Mouse (Mus musculus): ENCODE measurements around the gene Slc38a2.

The Slc38a2 gene

DNA sequence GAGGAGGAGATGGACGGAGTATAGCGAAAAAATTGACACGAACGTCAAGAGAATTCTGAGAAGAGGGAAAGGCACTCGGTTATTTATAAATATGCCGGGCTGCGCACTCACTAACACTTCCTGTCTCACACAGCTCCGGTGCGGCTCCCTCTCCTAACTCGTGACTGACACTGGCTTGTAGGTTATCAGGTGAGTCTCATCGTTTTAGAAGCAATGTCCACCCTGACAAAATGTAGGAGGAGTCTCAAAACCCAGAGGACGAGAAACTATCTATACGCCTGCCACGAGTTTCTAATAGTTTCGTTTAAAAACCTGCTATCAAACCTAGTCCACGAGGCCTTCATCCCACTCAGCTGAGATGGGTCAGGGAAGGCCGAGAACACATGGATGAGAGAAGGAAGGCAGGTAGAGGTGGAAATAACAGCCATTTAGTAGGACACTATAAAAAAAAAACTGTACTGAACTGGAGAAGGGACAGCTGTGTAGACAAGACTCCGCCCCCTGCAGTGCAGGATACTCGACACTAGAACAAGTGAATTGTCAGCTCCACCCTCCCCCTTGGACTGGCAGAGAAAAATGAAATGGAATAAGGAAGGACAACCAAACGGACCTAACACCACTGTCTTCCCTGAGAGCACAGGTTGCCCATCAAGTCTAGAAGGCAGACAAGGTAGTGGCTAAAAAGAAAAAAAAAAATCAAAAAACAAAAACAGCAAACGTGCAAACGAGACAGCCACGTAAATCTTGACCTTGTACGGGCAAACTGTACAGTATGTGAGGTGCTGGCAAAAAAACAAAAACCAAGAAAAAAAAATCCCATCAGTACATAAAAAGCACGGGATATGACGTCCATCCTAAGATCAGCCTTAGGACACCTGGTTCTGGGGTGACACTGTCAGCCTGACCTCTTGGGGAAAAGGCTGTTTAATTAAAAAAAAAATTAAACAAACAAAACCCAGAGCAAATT lies 3.8 kb downstream of the Slc38a2 start:
- no peak for DNase-seq (ENCODE audit: low spot score)

DNA sequence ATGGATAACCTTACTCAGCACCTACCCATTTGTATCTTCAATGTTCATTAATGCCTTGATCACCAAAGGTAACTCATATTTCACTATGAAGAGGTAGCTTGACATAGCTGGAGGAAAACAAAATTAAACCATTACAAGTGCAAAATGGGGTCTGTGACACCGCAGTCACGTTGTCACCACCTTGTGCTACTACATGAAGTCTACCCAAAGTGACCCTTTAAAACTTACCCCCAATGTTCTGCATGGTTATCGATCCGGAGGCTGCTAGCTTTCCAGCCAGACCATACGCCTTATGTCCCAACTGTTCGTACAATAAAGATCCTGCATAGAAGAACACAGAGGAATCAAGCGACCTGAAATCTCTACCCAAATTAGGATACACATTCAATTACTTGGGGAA lies 4.5 kb downstream of the Slc38a2 start:
- no peak for DNase-seq (ENCODE audit: low spot score)

DNA sequence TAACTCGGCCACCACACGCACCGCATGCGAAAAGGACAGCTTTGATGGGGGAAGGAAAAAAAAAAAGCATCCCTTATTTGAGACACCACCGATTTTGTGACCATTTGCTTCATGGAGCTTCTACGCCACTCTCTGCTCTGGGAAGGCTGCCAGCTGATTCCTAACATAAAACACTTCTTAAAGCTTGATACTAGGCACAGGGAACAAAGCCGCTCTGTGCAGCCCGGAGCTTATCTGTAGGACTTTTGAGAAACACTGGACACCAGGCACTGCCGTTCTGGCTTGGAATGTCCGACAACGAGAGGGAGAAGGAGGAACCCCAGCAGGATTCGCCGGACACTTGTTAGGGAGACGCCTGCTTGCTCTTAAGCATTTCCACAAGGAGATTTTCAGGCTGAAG lies 5.8 kb downstream of the Slc38a2 start:
- DNase-seq (ENCODE audit: low spot score) = no peak

DNA sequence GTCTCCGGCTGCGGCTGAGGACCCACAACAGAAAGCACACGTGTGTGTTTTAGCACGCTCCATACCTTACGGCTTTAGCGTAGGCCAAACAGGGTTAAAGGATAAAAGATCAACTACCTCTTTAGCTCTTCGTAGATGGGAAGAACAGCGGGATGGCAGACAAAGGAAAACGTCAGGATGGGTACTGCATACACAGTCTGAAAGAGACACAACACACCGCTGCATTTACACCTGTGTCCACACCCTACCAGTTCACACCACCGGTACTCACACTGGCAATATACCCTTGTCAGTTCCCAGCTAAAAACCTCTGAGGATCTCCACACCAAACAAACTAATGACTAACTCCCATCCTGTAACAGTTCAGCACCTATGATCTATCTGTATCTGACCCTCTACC lies 7.1 kb downstream of the Slc38a2 start:
- DNase-seq (ENCODE audit: low spot score) = no peak

DNA sequence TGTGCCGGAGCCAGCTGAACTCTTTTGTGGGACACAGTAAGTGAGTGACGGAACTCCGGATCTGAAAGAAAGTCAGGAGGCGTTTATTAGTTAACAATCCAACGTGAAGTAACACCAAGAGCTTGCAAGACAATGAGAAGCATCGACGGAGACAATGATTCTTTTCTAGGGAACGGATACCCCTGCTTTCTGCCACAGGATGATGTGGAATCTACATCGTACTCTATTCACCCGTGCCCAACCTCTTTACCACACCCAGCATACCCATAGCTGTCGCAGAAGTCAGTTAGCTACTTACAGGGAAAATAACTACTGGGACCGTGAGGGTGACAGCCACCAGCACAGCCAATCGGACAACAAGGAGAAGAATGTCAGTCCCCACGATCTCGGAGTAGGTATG lies 8.1 kb downstream of the Slc38a2 start:
- DNase-seq (ENCODE audit: low spot score) = no peak

DNA sequence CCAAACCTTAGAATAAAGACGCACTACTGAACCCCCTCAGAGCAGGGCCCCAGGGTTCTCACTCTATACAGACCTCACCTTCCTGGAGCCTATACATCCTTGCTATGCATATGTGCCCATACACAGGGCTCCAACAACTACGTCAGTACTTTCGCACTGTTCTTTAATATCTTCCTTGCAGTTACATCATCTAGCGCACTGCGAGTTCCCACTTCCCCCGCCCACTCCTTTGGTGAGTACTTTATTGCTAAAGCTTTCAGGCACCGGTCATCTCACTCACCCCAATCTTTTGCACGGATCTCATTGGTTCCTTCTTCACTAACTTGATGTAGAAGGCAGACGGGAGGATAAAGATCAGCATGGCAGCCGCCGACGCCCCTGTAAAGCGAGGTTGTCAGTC lies 8.7 kb downstream of the Slc38a2 start:
- DNase-seq (ENCODE audit: low spot score) = no peak

DNA sequence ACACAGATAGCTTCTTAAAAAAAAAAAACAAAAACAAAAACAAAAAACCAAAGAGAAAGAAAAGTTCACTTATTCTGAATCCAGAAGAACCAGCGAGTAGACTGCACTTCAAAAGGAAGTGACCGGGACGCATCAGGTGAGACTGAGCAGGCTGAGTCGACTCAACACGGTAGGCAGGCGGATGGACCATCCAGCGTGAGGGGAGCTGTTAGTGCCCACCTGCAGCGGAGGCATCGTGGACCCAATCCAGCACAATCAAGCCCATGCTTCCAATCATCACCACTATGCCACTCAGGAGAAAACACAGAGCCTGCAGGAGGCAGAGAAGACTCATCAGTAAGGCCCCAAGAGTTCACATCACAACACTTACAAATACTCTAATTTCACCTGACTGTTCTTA lies 9.6 kb downstream of the Slc38a2 start:
- no peak for DNase-seq (ENCODE audit: low spot score)

DNA sequence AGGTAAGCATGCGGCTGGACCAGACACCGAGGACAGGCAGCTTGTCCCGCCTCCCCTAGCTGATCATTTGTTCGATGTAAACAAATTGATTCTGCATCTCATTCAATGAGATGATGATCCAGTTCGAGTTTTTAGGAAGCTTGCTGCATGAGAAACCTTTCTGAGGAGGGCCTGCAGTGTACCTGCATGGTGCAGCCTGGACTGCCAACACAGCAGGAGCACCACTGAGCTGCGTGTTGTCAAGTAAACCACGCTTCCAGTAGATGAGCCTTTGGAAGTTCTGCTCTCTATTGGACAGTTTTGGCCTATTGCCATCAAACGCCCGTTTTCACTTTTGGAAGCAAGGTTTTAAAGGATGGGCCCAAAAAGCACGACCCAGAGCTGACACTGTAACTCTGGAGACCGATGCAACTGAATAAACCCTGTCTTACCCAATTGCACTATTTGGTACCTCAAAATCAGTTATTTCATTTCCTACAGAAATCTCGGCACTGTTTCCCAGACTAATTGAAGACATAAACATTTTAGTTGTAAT lies 10.7 kb downstream of the Slc38a2 start:
- no peak for DNase-seq (ENCODE audit: low spot score)

DNA sequence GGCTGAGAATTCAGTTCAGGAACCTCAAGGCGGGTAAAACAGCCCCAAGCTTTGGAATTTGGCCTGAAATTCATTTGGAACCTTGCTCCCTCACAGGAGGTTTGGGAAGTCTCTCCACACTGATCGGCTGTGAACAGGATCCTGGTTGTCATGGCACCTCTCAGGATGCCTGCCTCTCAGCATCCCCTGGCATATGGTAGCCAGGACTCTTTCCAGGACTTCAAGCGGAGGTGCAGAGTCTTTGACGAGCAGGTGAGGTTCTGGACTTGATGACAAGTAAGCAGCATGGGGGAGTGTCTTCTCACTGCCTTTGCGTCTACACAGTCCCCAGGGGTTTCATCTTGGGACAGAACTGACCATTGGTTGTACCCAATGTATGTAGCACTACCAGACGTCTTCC lies 11.5 kb downstream of the Slc38a2 start:
- no peak for DNase-seq (ENCODE audit: low spot score)

DNA sequence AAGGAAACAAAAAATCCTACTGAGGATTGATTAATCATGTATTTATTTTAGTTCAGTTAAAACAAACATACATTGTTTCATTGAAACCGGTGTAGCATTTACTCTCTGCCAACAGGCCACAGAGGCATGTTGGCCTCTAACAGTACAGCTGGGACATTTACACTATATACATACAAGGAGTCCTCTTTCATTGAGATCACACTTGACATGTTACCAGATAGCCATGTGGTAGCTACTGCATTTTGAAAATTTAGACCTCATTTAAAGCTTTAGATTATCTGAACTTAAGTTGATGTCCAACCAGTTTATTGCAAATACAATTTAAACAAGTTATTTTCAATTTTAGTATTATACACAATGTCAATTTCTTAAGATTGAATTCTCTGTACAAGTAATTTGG lies 12.2 kb downstream of the Slc38a2 start:
- DNase-seq (ENCODE audit: low spot score) = no peak

DNA sequence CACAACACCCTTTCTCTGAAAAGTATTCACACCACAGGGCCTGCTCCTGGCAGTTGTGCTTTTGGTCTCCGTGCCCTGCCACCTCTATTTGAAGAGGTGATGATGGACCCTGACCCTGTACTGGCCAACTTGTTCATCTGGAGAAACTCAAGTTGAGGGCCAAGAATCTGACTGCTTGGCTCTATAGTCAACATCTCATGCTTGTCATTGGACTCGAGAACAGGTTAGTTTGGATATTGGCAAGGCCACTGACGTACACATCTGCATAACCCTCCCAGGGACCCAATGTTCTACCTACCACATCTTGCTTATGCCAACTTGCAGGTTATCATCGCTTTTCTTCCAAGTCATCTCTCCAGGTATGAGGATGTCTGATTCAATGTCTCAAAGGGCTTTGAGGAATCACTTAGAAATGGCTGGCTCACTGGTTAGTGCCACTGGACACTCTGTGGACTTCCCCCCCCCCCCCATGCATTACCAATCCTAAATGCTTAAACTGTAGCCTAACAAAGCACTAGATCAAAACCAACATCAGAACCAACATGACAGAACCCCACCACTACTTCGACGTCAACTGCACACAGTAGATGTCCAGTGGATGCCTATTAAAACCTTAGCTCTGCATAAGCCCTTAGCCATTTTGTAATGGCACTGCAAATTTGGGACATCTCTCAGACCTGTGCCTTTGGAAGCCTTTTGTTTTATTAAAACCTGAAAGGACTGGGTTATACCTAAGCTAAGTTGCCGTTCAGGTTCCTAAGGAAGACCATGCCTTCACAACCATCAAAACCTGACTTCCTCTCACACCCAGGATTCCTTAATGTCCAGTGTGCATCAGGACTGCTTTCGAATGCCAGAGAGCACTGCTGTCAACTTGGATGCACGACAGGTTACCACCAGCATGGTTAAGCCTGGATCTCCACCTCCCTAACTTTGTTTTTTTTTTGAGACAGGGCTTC lies 13.1 kb downstream of the Slc38a2 start:
- DNase-seq (ENCODE audit: low spot score) = no peak

DNA sequence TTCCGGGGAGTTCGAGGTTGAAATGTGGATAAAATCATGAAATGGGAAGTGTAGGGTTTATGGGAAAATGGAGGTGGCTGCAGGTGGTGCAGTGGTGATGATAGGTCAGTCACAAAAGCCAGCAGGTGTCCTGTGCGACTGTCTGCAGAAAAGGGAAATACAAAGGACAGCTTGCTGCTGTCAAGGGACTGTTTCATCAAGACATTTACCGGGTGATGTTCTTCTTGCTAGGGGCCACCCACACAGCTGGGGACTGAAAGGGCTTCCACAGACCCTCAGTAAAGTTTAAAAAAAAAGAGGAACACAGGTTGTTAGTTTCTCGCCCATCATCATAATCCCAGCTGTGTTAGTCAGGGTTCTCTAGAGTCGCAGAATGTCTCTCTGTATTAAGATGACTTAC lies 14.3 kb downstream of the Slc38a2 start:
- DNase-seq (ENCODE audit: low spot score) = no peak

DNA sequence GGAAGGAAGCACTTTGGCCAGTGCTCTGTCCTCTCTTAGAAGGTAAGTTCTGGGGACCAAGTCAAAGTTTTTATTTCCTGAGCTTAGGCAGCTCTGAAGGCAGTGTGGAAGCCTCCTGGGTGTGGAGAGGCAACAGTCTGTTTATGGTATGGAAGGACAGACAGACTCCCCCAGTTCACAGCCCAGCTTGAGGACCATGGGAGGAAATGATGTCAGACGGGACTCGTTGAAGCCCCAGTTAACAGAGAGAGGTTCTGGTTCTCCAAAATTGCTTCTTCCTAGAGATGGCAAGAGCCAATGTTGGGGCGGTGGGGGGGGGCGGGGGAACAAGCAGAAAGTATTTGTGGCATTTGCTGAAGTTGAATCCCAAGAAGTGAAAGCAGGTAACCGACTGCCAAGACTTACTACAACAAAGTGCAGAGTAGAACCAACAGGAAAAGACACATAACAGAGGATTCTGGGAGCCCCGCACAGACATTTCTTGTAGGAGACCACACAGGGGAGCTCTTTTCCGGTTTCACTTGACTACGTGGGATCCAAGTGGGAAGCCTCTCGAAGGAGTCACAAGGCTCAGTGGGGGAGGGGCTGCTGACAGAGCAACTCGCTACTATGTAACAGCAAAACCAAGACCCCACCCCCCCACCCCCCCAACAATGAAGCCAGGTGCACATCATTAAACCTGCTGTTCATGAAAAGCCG lies 15.2 kb downstream of the Slc38a2 start:
- DNase-seq (ENCODE audit: low spot score) = no peak

DNA sequence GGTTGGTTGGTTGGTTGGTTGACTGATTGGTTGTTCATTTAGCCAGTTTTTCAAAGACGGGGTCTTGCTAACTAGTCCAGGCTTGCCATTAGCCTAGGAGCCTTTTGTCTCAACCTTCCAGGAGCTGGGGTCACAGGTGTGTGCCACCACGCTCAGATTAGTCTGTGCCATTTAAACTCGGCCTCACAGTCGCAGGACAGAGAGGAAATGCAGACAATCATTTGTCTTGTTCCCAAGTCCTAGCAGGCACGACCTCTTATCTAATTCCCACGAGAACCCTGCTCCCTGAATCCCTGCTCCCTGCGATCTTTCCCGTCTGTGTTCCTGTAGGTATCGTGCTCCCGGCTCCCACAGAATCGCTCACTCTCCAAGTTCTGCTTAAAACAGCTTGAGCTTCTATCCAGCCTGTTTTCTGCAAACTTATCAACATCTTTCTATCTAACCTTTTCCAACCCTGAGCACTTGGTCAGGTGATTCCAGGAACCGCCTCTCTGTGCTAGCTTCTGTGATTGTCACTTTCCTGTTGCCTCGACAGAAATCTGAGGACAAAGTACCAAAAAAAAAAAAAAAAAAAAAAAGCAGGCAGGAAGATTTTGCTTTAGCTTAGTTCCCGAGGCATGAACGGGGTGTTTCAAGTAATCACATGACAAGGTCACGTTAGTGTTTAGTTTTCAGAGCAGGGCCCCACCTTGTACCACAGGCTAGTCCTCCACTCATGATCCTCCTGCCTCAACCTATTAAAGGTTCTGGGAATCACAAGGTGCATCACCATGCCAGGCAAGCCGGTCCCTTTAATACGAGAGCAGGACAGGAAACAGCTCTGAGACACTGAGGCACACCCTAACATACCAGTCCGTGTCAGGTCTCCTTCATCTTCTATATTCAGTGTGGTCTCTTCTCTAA lies 20.4 kb downstream of the Slc38a2 start:
- DNase-seq (ENCODE audit: low spot score) = no peak

DNA sequence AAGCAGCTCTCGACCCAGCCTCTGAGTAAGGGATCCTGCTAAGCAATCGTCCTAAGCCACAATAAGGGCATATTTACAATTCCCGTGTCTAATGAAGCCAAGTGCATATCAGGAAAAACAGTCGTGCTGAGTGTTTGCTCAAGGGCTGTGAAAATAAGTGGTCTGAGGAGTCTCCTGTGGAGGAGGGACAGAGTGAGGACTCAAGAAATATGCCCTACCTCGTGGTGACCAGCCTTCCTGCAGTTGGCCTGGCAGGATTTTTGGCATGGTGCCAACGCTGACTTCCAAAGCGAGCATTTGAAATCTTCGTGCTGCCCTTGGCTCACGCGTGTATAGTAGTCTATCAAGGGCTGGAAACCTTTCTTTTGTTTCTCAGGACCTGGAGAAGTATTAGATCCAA lies 23.0 kb downstream of the Slc38a2 start:
- no peak for DNase-seq (ENCODE audit: low spot score)

DNA sequence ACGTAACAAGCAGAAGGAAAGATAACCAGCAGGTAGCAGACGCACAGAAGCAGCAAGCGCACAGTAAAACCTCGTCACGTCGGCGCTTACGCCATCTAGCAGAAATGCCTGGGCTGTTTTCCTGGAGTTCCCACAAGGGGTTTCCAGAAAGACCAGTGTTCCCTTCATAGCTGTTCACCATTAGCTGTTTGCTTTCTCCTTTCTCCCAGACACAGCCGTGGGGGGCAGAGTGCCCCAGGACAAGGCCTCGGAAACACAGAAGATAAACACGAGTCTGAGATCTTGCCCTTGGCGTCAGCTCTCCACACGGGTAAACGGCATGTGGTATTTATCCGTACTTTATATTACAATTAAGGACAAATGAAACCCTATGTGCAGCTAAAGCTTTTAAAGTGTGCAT lies 23.8 kb downstream of the Slc38a2 start:
- DNase-seq (ENCODE audit: low spot score) = no peak

DNA sequence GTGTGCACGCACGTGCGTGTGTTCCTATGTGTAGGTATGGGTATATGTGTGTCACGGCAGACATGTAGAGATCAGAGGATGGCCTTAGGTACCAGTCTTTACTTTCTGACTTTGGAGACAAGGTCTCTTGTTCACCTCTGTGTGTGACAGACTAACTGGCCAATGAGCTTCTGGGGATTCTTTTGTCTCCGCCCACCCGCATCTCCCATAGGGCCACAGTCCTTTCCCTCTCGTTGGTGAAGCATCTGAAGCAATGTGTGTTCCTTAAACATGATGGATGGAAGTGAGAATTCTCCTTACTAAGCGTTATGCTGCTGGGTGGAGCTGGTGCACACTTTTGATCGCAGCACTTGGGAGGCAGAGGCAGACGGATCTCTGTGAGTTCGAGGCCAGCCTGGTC lies 24.5 kb downstream of the Slc38a2 start:
- DNase-seq (ENCODE audit: low spot score) = no peak

DNA sequence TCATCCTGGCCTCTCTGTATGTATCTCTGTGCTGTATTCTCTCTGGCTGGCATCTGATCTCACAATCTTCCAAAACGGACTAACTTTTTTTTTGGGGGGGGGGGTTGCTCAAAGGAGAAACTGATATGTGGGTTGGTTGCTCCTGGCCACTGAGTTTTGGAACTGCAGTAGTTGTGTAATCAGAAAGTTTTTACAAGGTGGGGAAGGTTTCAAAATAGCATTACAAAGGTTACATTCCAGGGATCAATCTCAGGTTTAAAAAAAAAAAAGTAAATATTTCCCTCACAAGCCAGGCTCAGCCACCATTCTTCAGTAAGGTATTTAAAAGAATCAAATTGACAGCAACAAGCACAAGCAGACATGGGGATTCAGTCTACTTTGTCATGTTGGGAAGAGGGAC lies 25.4 kb downstream of the Slc38a2 start:
- no peak for DNase-seq (ENCODE audit: low spot score)

DNA sequence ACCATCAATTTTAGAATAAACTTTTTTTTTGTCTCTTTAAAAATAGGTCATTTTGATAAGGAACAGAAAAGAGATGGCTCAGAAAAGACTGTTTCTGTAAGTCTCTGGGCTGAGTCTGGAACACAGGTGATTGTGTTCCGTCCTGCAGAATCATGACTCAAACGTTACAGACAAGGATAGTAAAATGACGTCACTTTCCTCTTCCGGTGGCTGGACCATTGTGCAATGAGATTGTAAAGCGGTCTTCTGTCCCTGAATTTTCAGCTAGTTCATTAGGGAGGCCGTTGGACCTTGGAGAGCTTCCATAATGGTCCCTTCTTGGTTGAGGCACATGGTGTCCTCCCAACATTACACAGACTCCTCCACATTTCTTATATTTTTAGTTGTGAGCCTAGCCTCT lies 29.8 kb downstream of the Slc38a2 start:
- no peak for DNase-seq (ENCODE audit: low spot score)

DNA sequence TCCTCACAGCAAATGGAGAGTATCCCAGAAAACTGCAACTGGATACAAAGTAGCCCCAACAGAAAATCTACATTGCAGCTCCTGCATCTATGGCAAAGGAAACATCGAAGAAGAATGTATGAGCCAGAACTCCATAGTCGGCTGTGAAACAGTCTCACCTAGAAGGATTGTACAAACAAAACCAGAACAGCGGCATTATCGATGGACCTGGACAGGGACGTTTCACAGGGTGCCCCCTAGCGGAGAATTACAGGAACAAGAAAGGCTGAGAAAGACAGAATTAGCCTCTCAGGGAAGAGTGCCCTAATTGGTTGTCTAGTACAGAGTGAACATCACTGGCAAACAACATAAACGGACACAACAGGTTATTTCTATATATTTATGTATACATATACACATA lies 32.9 kb downstream of the Slc38a2 start:
- peak; percentile 66 for DNase-seq (ENCODE audit: low spot score)

DNA sequence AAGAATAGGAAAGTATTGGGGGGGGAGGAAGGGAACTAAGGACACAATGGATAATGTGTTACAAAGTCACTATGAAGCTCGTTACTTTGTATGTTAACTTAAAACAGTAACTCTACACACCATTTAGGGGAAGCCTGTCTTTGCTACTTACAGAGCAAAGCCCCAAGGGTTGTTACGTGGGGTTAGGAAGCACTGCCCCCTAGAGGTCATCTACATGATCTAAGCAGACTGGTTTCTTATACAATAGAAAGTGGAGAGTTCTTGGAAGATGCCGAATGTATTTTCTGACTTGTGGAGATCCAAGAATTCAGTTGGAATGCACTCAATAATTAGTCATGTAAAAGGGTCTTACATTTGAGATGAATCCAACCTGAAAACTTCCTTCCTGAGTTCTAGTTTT lies 33.6 kb downstream of the Slc38a2 start:
- DNase-seq (ENCODE audit: low spot score) = peak; percentile 68
